Mouse (Mus musculus) brain, adult 2 months (tissue): Measurements from ENCODE around the gene Auh.

Source experiments
- DNase-seq: peaks from one replicate; pipeline ENCODE4 v3.0.0; 2011; ENCODE audit warnings: low read depth, low spot score

Auh gene

DNA sequence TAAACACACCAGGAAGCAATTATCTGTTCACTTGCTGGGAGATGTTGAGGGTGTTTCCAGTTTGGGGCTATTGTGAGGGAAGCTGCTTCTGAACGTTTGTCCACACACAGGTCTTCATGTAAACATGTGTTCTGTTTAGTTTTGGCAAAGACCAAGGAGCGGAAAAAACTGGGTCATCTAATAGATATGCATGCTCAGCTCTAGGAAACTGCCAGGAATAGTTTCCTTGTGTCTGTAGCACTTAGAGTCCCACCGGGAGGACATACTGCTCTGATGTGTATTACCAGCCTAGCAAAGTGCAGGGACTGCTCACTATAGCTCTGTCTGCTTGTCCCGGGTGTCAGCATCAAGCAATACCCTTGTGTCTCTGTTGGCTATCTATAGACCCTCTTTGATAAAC is 127.0 kb downstream of the Auh start:
- DNase-seq = no peak

DNA sequence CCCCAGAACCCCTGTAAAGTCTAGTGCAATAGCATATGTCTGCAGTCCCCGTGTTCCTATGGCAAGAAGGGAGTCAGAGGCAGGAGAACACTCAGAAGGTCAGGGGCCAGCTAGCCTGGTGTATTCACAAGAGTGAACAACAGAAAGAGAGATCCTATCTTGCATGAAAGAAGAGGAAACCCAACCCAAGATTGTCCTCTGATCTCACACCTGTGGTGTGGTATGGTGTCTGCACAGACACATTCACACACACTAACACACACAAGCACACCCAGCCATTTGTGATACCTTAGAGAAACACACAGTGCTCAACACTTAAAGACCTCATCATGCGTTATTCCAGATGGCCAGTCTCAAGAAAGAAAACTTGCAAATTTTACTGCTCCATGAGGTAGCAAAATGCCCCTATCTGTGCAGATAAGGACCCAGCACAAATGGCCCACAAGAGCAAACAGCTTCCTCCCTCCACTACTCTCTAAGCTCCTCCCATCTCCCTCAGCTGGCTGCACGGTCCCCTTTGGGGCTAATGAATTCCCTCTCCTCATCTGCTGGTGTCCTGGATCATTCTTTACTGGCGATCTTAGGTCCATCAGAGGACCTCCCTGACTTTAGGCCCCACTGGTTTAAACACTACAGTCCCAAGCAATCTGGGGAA is 128.7 kb downstream of the Auh start:
- no peak for DNase-seq

DNA sequence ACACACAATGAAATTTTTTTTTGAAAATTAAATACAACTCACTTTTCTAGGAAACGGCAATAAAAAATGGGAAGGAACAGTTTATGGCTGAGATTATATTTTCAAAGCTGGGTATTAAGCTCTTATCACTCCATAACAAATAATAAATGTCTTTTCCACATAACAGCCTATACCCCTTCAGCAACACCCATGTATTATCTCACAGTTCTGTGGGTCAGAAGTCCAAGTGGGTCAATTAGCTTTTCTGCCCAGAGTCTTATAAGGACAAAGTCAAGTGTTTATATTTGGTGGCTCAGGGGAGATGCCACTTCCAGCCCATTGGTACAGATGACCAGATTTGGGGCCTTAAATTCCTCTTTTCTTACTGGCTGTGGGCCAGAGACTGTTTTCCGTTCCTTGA is 129.4 kb downstream of the Auh start:
- DNase-seq = no peak

DNA sequence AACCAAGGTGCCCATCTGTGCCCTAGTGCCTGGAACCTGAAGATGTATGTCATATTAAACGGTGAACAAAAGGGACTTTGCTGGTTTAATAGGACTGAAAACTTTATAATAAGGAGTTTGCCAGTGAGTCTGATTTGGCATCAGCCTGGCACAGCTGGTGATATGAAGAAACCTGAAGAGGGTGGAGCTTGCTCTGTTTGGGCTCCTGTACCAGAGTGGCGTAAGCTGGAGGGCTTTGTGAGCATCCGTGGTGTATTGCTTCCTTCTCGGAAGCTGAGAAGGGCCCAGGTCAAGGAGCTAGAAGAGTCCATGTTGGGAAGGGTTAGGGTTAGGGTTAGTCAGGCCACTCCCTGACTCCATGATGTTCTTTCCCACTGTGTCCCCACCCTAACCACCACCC is 135.2 kb downstream of the Auh start:
- no peak for DNase-seq

DNA sequence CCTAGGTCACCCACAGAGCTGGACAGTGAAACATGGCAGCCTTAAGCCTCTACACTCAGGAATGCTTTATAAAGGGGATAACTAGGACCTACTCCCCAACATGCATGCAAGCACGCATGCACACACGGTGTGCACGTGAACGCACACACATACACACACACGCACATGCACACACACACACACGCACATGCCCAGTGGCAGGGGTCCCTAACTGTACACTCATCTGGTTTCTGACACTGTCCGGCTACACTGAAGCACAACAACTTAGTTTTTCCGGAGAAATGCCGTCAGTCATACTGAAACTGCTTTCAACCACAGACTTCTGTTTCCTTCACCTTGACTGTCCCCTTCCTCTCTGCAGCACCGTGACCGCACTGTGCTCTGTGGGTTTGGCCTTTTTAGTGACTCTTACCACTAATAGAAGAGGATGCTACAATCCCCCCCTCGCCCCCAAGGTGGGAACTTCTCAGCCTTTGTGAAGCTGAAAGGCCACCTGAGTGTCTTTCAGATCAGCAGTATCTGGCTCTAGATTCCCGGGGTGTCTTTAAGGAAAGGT is 136.0 kb downstream of the Auh start:
- no peak for DNase-seq

DNA sequence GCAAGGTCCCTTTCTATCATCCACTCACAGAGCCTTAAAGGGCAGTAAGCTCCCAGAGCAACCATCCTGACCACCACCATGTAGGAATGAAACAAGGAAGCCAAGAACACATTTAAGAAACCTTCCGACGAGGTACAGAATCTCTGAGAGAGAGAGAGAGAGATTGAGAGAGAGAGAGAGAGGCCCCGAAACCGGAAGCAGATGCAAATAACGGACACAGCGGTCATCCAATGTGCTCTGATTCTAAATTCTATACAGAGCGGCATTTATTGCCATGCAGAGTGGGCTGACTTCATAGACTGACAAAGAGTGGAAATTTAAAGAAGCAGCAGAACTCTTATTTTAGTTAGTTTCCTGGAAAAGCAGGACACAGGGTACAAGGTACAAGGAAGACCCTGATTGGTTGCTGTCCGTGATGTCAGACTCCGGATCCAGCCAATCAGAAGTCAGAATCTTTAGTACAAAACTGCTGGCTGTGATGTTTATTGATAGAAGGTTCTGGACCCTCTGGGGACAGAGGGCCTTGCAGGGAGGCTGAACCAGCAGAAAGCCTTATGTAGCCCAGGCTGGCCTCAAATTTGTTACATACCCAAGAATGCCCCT is 137.1 kb downstream of the Auh start:
- DNase-seq = no peak

DNA sequence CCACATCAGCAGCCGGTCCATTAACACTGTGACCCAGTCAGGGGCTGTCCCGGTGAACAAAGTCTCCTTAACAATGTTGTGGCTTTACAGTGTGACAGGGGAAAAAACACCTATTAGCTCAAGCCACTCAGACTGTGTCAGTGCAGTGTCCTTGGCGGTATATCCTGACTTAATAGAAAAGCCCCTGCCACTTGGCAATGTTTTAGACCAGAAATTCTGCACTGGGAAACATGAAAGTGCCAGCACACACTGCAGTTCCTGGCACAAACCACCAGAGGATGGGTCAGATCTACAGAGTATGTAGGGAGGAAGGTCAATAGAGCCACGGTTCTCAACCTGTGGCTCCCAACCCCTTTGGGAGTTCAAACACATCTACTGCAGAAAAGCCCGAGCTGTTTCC is 138.6 kb downstream of the Auh start:
- no peak for DNase-seq
